Mouse (Mus musculus): ENCODE data around the gene Slamf6.
"Not testable (repeated sequence)": the region's sequence is repeated elsewhere in the genome, so short reads cannot be mapped to it uniquely, and the experiment has no call there.

The Slamf6 gene

GRCm38 (mm10) chr1:171917305-171918039 is at the start of gene Slamf6:
Gene Slamf6, plus strand, starts transcription at chr1:171917515.
- peak; percentile 66 for DNase-seq

DNA sequence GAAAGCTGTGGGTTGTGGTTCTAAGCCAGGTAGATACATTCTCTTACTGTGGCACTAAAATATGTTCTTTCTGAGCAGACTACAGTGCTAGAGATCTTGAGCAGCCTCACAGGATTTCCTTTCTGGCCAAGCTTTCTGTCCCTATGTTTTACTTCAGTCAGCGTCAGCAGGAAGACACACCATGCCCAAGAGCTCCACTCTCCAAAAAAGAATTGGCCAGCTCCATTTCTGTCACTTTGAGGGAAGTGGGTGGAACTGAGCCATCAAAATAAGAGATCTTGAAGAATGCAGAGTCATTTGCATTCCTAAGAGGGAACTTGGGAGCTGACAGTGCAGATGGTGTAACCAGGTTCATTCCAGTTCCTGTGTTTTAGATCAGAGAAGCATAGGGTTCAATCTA is 30.3 kb upstream of the Slamf6 start:
- DNase-seq, result no peak

DNA sequence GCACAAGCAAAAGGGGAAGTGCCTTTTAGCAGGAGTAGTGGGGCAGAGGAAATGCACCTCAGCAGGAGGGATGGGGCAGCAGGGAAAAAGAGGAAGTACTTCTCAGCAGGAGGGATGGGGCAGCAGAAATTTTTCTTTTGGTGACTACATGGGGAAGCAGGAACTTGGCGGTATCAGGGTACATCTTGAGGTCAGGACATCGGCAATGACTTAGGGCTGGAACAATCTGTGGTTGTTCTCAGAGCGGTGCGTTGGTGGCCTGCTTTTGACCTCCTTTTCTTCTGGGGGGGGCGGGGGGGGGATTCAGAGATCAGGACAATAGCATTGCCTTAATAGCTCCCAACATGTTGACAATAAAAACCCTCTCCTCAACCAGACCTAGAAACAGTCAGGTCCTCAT is 22.0 kb upstream of the Slamf6 start, which contains the start of gene Gm10521:
Gene Gm10521, plus strand, starts transcription at position 301 of the 400 bp plus-strand sequence.
- not testable (repeated sequence) for DNase-seq

GRCm38 (mm10) chr1:171904011-171904410 is 13.3 kb upstream of the Slamf6 start:
- no peak for DNase-seq

- peak; percentile 39 for DNase-seq
Observed at GRCm38 (mm10) chr1:171915638-171916458, 1.5 kb upstream of the Slamf6 start.

DNA sequence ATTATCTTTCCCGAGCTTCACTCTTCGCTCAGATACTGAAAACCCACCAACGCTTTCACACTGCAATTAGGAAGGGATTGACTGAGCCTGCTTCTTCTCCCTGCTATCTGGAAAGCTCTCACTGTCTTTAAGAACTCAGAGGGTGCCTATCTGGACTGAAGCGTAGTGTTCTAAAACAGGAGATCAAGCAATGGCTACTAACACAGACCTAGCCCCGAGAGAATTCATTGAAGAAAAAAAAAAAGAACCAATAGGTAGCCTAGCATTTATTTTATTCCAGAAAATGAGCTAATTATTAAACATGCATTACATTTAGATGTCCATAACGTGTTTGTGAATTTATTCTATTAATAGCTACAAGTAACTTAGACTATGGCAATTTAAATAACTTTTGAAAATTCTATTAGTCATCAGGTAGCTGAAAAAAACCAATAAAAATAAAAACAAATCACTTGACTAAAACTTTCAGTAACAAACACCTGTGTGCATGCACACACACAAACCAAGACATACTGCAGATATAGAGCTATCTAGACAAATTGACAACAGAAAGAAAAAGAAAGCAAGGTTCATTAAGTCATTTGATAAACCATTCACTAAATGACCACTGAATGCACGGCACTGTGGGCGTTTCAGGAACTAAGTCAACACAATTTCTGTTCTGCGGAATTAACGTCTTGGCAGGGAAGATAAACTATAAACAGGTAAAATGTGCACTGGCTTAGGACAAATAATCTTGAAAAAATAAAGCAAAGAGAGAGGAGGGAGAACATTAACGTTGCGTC is 1.0 kb downstream of the Slamf6 start:
- peak; percentile 25 for DNase-seq

- DNase-seq, result peak; percentile 84
Observed at GRCm38 (mm10) chr1:171919193-171919592, 1.9 kb downstream of the Slamf6 start.

DNA sequence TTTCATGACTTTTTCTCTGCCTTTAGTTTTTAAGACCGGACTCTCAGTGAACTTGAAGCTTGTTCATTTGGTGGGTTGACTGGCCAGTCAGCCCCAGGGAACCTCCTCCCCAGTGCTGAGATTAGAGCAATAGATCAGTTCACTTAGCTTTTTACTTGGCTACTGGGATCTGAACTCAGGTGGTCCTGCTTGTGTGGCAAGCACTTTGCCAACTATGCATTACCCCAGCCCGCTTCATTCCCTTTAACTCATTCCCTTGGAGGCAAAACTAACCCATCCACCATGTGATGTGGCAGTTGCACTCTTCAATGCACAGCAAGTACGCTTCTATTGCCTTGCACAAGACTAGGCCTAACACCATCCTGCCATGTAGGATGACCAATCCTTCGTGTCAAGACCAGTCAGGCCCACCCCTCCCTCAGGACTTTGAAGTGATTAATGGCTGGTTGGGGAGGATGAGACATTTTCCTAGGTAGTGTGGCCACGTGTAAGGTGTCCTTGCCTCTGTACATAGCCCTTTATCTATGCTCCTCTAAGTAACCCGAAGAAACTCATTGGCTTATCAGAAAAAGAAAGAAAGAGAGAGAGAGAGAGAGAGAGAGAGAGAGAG is 2.7 kb downstream of the Slamf6 start:
- DNase-seq, result peak; percentile 47

GRCm38 (mm10) chr1:171920989-171921621 is 3.8 kb downstream of the Slamf6 start:
- DNase-seq, result peak; percentile 61

- peak; percentile 47 for DNase-seq
Observed at GRCm38 (mm10) chr1:171921641-171922040, 4.3 kb downstream of the Slamf6 start.

DNA sequence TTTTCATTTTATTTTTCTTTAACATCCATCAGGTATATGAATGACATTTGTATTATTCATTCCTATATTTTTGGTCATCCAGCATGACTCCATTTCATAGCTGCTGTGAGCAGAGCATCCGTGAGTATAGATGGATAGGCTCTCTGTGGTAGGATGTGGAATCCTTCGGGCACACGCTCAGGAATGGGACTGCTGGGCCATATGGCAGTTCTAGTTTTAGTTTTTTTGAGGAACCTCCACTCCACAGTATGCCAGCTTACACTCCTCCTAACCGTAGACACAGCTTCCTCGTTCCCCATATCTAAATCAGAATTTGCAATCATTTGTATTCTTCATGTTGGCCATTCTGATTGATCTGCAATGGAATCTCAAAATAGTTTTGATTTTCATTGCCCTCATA is 5.5 kb downstream of the Slamf6 start:
- DNase-seq, result no peak

DNA sequence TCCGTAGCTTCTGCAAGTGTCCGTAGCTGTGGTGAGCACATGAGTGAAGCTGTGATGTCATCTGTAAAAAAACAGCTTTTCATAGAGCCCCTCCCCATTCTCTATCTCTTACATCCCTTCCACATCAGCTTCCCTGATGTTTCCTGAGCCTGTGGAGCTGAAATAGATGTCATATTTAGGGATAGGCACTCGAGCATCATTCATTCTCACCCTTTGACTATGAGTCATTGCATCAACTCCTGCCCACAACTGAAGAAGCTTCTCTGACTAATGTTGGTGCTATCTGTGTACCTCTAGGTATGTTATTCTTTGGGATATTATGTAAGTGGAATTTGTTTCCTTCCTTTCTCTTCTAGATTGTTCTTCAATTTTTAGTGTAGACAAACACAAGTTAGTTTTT is 7.6 kb downstream of the Slamf6 start:
- no peak for DNase-seq

DNA sequence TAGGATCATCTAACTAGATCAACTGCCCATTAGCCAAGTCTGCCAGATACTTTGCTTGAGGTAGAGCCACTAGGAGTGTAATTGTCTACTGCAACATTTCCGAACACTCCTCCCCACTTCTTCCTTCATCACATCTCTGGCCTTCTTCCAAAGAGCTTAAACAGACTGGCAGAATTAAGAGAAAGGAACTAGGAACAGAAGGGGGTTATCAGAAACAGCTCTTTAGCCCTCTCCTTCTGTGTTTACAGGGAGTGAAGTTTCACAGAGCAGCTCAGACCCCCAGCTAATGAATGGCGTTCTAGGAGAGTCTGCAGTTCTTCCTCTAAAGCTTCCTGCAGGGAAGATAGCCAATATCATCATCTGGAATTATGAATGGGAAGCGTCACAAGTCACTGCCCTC is 16.5 kb downstream of the Slamf6 start:
- no peak for DNase-seq

DNA sequence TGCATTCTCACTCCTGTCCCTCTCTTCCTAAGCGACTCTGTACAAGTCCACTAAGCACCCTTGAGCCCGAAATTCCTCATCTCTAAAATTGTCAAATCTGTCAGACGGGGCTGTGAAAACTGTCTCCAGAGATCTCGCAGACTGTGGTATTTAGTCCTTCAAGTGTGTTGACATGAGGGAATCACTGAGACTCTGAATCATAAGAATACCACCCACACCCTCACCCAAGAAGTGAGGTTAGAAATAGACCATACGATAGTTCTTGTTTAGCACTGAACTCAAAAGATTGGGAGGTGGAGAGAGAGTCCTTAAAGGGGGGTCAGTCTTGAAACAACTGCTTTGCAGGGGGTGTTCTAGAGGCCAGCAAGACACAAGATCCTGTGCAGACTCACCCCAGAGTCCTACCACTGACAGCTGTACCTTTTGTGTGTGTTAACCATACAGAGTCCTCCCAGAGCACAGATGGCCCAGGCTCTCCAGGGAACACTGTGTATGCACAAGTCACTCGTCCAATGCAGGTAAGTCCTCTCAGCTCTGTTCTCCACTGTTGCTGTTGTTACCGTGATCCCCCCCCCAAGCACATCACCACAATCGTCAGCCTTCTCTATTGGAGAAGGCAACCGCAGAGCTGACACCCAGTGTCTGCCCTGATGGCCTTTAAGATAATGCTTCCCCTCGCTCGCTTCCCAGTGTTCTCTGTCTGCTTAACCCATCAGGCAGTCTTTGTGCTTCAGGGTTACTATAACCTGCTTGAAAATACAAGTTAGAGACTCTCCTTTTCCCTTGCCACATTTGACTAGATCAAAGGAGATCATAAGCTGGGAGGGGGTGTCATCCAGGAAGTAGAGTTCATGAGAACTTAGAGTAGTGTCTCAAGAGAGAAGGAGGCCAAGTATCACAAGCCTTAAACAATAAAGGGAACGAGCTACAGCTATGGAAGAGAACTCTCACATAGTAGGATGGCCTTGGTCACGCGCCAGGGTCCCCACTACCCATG is 21.9 kb downstream of the Slamf6 start:
- peak; percentile 45 for DNase-seq

DNA sequence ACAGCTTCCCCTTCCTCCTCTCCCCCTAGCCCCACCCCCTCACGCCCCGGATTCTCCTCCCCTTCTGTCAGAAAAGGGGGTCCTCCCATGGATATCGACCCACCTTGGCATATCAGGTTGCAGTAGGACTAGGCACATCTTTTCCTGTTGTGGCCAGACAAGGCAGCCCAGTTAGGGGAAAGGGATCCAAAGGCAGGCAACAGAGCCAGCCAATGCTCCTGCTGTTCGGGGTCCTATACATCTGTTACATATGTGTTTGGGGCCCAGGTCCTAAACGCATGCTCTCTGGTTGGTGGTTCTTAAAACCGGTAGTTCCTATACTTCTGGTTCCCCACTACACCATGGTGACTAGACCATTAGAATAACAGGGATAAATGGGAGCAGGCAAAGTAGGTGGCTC is 23.3 kb downstream of the Slamf6 start:
- DNase-seq, result no peak

DNA sequence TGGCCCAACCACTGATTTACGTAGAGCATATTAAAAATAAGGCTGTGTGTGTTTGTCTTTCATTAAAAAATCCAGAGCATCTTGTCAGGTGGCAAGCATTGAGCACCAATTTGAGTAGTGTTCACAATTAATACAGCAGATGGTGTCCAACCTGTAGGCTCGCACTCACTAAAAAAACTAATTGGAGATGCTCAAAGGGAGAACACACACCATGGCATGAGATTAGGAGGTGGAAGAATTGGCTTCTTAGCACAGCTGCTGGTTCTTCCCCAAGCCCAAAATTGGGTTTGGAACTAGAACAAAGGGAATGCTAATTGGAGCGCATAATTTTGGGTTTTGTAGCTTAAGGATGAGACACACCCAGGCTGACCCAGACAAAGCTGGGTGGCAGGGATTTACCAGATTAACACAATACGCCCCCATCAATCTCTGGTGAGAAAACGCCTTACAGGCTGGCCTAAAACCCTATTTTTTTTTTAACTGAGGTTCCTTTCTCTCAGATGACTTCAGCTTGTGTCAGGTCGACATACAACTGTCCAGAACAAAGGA is 29.2 kb downstream of the Slamf6 start:
- DNase-seq, result no peak

- DNase-seq, result no peak
Observed at GRCm38 (mm10) chr1:171948161-171948945, 31.0 kb downstream of the Slamf6 start.

- no peak for DNase-seq
Observed at GRCm38 (mm10) chr1:171948946-171949508, 31.7 kb downstream of the Slamf6 start.

- DNase-seq, result no peak
Observed at GRCm38 (mm10) chr1:171955071-171955470, 37.8 kb downstream of the Slamf6 start.
